Mouse (Mus musculus): ENCODE data around the gene Fam126a. TPM values are rescaled to one million over a fixed set of nuclear protein-coding genes. Genes with fewer than 3 reads are reported as not detected.
A peak's percentile ranks its signal among the peaks of the same experiment; 100 is the strongest.

The Fam126a gene
- polyA plus RNA-seq, 1 experiment = 28.5 TPM

- no peak for TF ChIP-seq POLR2A (IDR thresholded peaks at IDR 0.05; ENCODE audit: borderline replicate concordance, extremely low read depth, insufficient read depth, insufficient read length, poor library complexity, severe bottlenecking)
- TF ChIP-seq CTCF (IDR thresholded peaks at IDR 0.05; ENCODE audit: borderline replicate concordance, extremely low read depth, insufficient read depth, insufficient read length) = no peak
- peak; percentile 34 for DNase-seq (ENCODE audit: low read depth)
These were observed 107.8 kb downstream of the Fam126a start for GRCm38 (mm10) chr5:23922516-23923291.

- DNase-seq (ENCODE audit: low read depth) = no peak
- TF ChIP-seq POLR2A (IDR thresholded peaks at IDR 0.05; ENCODE audit: borderline replicate concordance, extremely low read depth, insufficient read depth, insufficient read length, poor library complexity, severe bottlenecking) (no peak), CTCF (IDR thresholded peaks at IDR 0.05; ENCODE audit: borderline replicate concordance, extremely low read depth, insufficient read depth, insufficient read length) (no peak)
These were observed 109.2 kb downstream of the Fam126a start for GRCm38 (mm10) chr5:23921316-23921715.

GRCm38 (mm10) chr5:23919892-23920731, 110.4 kb downstream of the Fam126a start:
- peak; percentile 46 for DNase-seq (ENCODE audit: low read depth)
- TF ChIP-seq CTCF (IDR thresholded peaks at IDR 0.05; ENCODE audit: borderline replicate concordance, extremely low read depth, insufficient read depth, insufficient read length) (no peak), POLR2A (IDR thresholded peaks at IDR 0.05; ENCODE audit: borderline replicate concordance, extremely low read depth, insufficient read depth, insufficient read length, poor library complexity, severe bottlenecking) (no peak)

- DNase-seq (ENCODE audit: low read depth) = no peak
- no peak for TF ChIP-seq POLR2A (IDR thresholded peaks at IDR 0.05; ENCODE audit: borderline replicate concordance, extremely low read depth, insufficient read depth, insufficient read length, poor library complexity, severe bottlenecking)
- TF ChIP-seq CTCF (IDR thresholded peaks at IDR 0.05; ENCODE audit: borderline replicate concordance, extremely low read depth, insufficient read depth, insufficient read length) = no peak
These were observed 113.2 kb downstream of the Fam126a start for GRCm38 (mm10) chr5:23917301-23917700.

GRCm38 (mm10) chr5:23911556-23911955, 118.9 kb downstream of the Fam126a start:
- TF ChIP-seq POLR2A (IDR thresholded peaks at IDR 0.05; ENCODE audit: borderline replicate concordance, extremely low read depth, insufficient read depth, insufficient read length, poor library complexity, severe bottlenecking) = no peak
- TF ChIP-seq CTCF (IDR thresholded peaks at IDR 0.05; ENCODE audit: borderline replicate concordance, extremely low read depth, insufficient read depth, insufficient read length) = no peak
- no peak for DNase-seq (ENCODE audit: low read depth)

- TF ChIP-seq POLR2A (IDR thresholded peaks at IDR 0.05; ENCODE audit: borderline replicate concordance, extremely low read depth, insufficient read depth, insufficient read length, poor library complexity, severe bottlenecking) = no peak
- TF ChIP-seq CTCF (IDR thresholded peaks at IDR 0.05; ENCODE audit: borderline replicate concordance, extremely low read depth, insufficient read depth, insufficient read length) = no peak
- no peak for DNase-seq (ENCODE audit: low read depth)
These were observed 121.2 kb downstream of the Fam126a start for GRCm38 (mm10) chr5:23909256-23909655.

GRCm38 (mm10) chr5:23908486-23909090, 121.9 kb downstream of the Fam126a start:
- no peak for DNase-seq (ENCODE audit: low read depth)
- no peak for TF ChIP-seq CTCF (IDR thresholded peaks at IDR 0.05; ENCODE audit: borderline replicate concordance, extremely low read depth, insufficient read depth, insufficient read length)
- no peak for TF ChIP-seq POLR2A (IDR thresholded peaks at IDR 0.05; ENCODE audit: borderline replicate concordance, extremely low read depth, insufficient read depth, insufficient read length, poor library complexity, severe bottlenecking)

GRCm38 (mm10) chr5:23902221-23902620, 128.3 kb downstream of the Fam126a start:
- no peak for DNase-seq (ENCODE audit: low read depth)
- no peak for TF ChIP-seq CTCF (IDR thresholded peaks at IDR 0.05; ENCODE audit: borderline replicate concordance, extremely low read depth, insufficient read depth, insufficient read length)
- no peak for TF ChIP-seq POLR2A (IDR thresholded peaks at IDR 0.05; ENCODE audit: borderline replicate concordance, extremely low read depth, insufficient read depth, insufficient read length, poor library complexity, severe bottlenecking)

- no peak for DNase-seq (ENCODE audit: low read depth)
- TF ChIP-seq POLR2A (IDR thresholded peaks at IDR 0.05; ENCODE audit: borderline replicate concordance, extremely low read depth, insufficient read depth, insufficient read length, poor library complexity, severe bottlenecking) (no peak), CTCF (IDR thresholded peaks at IDR 0.05; ENCODE audit: borderline replicate concordance, extremely low read depth, insufficient read depth, insufficient read length) (no peak)
These were observed 130.3 kb downstream of the Fam126a start for GRCm38 (mm10) chr5:23900190-23900589.

GRCm38 (mm10) chr5:23893864-23894771, 136.4 kb downstream of the Fam126a start:
- DNase-seq (ENCODE audit: low read depth) = peak; percentile 10
- no peak for TF ChIP-seq CTCF (IDR thresholded peaks at IDR 0.05; ENCODE audit: borderline replicate concordance, extremely low read depth, insufficient read depth, insufficient read length)
- no peak for TF ChIP-seq POLR2A (IDR thresholded peaks at IDR 0.05; ENCODE audit: borderline replicate concordance, extremely low read depth, insufficient read depth, insufficient read length, poor library complexity, severe bottlenecking)
